Mouse (Mus musculus): ENCODE measurements at regions not wholly inside any gene's neighbourhood (a gene's known extent, or its start where the extent isn't known, plus 50 kb on each side); places are given as distances from the start of the nearest gene placed in this dataset.

GRCm38 (mm10) chr2:84266883-84267554, 158.2 kb downstream of the Calcrl start:
- DNase-seq = no peak

- no peak for DNase-seq
Observed at GRCm38 (mm10) chr2:84274038-84274724, 151.0 kb downstream of the Calcrl start.

GRCm38 (mm10) chr2:84277181-84277580, 148.0 kb downstream of the Calcrl start:
- no peak for DNase-seq

Measured in cerebellum, postnatal 36 days (tissue).